Mouse (Mus musculus) liver, adult (tissue): ENCODE measurements around the gene Extl2.

Experiments used
- GATA4 ChIP-seq: IDR thresholded peaks from 2 replicates; pipeline ENCODE4 v1.6.1; 2014; ENCODE audit warnings: mild to moderate bottlenecking, low read length; ENCODE audit not compliant: insufficient replicate concordance

The Extl2 gene

DNA sequence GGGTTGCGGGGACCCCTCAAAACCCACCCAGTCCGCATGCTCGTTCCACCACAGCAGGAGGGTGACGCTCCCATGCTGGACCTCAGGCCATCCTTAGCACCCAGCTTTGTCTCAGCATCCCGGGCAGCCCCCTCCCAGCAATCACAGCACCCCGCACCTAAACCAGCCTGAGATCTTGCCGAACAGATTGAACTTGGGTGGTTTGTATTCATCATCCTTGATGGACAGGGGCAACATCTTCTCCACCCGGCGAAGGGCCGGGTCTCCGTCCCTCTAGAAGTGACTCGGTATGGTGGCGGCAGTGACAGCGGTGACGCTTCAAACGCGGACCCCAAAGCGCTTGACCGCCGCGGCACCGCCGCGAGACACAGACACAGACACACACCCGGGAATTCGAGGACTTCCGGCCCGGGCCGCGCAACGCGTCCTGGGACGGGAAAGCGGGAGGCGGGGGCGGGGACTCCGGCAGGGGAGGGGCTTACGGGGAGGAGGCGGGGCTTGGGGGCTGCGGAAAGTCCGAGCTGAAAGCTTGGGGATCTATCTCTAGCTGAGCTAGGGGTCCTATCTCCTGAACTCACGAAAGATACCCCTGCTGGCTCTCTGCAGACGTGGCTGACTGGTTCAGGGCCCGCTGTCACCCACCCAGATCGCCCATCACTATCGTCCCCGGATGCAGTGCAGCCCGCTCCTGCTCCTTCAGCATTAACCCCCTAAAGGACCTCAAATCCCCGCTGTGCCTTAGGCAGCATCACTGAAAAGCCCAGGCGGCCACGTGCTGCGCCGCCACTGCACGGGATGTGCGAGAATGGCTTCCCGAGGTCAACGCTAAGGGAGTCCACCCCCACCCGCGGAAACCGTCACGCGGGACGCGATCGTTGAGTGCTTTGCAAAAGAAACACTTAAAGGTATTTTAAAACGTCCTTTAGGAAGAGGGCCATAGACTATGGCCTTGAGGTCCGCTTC, at the start of gene Extl2, which contains the start of gene Slc30a7:
Gene Extl2 (plus strand): TSS at position 485 of the 963 bp plus-strand sequence.
Gene Slc30a7 (minus strand): TSS at position 429 of the 963 bp plus-strand sequence.
- no peak for TF ChIP-seq GATA4

DNA sequence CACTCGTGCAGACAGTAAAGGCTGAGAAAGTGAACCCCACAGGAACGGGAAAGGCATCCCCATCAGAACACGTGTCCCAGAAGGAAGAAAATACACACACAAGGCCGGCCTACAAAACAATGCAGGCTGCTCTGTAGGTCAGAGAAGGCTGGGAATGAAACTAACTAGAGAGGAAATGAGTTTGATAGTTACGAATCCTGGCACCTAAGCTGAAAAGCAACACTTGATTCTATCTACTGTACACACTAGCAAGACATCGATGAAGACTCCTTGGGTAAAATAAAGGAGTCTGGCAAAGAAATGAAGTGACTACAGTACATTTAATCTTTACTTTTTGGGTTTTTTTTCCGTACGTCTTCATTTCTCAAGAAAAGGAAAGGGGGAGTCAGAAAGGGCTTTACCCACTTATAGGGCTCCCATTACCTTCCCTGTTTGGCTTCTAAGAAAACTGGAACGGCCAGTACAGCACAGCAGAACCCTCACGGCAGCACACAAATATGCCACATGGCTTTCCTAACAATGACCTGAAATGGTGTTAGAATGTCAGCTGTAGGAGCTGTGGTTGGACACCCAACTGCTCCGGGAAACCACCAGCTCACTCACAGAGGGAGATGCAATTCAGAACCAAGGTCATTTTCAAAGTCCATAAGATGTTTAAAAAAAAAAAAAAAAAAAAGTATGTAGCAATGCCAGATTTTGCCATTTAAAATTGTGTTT, 45.8 kb upstream of the Extl2 start:
- TF ChIP-seq GATA4, result no peak

DNA sequence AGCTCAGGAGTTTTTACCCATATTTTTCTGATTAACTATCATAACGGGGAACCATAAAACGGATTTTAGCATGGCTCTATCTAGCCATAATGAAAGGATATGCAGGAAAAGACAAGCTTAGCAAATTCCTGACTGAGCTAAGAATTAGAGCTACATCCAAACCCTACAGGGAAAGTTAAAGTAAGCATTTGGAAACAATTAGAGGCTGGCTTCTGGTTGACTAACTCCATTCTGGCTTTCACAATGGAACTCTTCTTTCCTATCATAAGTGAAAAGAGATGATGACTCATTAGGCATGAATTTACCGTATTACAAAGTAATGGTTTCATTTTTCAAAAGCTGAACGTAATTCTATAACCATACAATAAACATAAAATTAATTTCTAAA, 45.2 kb upstream of the Extl2 start:
- no peak for TF ChIP-seq GATA4

DNA sequence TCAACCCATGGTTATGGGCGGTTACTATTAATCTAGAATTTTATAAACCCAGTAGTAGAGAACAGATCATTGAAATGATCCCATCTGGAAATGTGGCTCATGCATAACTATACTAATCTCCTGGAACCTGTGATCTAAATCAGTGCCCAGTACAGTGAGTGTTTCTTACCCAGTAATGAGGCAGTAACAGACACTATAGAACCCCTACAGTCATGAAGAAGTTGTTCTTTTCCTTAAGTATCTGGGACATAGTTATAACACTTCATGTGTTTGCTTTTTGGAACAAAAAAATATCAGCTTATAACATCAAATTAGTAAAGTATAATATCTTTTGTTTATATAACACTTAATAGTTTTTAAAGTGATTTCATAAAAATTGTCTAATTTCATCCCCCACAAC, 43.7 kb upstream of the Extl2 start:
- TF ChIP-seq GATA4, result no peak

DNA sequence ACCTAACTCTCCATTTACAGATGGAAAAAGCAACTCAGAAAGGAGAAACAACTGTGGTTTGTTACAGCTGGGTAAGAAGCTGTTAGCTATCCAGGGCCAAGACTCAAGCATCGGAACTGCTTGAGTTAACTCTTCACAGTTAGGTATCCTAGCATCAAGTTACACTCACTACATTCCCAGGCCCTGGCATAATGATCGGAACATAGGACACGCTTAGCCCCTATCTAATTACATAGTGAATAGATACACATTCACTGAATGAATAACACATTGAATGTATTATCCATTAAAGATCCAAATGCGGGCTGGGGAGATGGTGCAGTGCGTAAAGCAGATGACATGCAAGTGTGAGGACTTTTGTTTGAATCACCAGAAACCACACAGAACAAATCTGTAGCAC, 43.2 kb upstream of the Extl2 start:
- no peak for TF ChIP-seq GATA4

DNA sequence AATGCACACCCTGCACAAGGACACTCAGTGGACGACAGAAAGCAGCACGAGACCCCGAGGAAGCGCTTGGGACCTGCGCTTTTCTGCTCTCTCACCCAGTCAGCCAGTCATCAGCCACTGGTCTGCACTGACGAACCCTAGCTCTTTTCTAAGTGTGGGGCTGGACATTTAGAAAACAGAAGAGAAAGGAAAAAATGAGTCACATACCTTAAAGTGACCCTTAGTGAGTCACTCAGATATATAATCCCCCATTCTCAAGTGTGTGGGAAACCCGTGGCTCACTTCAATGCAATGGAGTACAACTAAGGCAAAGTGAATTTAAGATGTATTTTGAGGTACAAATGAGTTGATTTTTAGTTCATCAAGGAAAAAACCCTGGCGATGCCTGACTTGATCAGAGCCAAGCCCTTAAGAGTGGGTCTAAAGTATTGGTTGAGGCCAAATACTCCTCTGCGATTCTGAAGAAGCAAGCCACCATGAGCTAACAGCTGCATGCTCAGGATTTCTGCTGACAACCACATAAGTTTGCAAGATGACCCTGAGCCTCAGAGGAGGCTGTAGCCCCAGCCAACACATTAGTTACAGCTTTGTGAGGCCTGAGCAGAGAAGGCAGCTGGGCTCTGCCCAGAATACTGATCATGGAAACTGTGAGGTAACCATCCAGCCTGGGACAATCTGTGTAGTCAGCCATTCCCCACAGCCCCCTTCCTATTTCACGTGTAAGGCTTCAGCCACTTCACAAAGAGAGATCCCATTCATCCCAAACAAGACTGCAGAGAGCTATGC, 38.3 kb upstream of the Extl2 start:
- TF ChIP-seq GATA4, result no peak

DNA sequence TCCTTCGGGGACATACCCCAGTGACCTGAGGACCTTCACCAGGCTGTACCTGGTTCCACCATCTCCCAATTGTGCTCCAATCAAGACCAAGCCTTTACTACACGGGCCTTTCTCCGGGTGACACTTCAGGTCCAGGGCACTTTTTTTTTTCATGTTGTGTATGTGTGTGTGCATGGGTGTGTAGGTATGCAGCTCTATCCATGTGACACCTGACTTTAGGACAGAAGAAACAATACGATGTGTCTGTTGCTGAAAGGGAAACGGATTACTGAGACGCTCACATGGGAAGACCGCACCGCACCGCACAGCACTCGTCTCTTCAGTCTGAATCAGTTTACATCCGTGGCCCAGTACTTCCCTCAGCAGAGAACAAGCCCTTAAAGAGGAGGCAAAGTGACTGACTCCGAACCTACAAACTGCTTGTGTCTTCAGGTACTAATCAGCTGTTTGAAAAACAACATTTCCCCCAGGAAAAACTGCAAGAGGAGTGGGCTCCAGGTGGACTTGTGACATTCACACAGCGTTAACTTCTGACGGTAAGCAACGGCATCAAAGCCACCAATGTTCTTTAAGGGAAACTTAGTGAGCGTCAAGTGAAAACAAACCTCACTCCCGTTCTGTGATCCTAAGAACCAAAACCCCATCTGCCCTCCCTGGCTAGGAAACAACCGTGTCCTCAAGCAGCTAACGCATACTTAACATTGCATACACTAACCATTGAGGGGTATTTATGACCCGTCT, 36.0 kb upstream of the Extl2 start:
- no peak for TF ChIP-seq GATA4

DNA sequence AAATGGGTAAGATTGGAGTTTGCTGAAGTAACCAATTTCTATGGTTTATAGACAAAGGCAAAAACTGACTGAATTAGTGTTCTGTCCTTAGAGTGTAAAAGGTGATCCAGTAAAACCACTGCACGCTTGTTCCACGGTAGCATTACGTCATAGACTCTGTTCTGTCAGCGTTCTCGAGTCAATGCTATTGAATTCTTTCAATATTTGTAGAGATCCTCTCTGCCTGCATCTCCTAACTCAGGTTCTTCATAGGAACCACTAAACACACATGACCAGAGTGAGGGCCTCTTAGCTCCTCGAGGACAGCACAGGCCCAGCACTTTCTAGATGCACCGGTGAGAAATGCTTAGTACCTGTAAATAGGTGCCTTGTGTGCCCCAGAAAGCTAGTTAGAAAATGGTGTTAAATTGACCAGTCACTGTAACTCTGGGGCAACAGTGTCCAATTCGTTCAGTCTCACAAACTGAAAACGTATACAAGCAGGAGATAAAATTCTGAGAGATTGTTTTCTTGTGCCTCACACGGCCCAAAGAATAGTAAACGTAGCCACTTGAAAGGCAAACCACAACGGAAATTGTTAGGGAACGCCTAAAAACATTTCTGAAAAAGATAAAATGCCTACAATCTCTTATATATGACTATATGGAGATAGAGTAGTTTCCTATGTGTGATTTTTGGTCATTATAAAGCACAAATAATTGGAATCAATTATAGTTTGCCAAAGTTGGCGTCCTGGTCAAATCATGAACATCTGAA, 35.2 kb upstream of the Extl2 start:
- no peak for TF ChIP-seq GATA4

DNA sequence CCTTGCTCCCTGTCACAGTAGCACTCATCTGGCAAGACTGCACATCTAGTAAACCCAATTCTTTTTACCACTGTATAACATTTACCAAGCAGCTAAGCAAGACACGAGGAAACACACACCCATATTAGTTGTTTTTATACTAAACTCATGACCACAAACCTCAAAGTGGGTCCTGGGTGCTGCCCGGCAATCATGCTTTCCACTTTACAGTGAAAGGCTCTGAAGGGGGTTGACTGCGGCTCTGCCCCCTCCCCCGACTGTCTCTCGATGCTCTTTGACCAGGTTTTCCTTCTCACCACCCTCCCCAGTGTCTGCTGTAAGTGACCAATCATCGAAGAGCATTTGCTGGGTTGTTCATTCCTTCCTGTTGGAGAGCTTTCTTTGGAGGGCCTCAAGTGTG, 33.0 kb upstream of the Extl2 start:
- TF ChIP-seq GATA4, result no peak

DNA sequence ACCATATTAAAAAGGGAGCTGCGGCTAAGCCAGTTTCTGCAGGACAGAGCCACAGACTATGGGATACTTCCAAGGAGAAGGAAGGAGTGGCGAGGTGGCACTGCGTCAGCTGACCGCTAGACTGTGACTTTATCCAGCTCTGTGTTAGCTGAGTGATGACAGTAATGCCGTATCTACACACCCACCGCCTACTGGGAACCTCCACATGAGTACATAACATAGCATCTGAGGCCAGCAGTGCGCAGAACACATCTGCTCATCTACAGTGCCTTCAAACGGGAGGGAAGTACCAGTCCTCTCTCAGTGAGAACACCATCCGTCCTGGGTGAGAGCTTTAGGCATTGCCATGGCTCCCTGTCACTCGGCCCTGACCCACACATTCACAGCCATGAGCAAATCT, 32.3 kb upstream of the Extl2 start:
- no peak for TF ChIP-seq GATA4

DNA sequence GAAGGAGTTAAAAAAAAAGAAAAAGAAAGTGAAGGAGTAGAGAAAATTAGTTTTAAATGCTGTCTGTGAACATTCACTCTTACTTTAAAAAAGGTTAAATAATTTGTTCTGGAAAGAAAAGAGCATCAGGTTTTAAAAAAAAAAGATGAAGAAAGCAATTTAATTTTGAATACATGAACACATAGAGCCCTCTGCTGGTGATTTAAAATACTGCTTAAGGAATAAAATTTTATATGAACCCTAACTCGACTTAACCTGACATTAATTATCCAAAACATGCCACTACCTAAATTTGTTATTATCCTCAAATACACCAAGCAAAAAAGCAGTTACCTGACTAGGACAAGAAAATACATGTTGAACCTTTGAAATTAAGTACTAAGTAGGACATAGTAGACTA, 28.3 kb upstream of the Extl2 start:
- no peak for TF ChIP-seq GATA4

DNA sequence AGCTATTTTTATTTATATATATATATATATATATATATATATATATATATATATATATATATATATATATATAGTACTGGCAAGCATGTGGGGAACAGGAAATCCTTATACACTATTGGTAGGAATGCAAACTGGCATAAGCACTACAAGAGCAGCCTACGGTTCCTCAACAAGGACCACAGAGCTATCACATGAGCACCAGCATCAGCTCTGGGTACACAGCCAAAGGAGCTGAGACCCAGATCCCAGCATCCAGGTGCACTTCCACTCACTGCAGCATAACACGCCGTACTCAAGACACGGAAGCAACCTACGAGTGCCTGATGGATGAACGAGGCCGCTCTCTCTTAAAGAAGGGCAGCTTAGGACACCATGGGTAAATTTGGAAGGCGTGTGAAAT, 24.0 kb upstream of the Extl2 start:
- no peak for TF ChIP-seq GATA4

DNA sequence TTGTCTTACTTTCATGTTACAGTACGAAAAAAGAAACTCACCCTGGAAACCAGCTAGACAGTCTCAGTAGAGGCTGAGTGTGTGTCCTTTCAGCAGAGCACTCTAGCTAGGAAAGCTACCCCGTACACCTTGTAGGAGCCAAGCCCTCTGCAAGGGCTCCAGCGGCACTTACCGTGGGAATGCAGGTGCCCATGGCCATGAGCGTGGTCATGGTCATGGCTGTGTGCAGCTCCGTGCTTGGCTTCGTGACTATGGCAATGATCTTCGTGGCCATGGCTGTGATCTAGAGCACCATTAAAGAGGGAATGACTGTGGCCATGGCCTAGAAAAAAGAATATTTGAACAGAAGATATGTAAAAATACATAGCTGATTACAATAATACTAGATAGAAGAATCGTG, 22.6 kb upstream of the Extl2 start:
- TF ChIP-seq GATA4, result no peak

DNA sequence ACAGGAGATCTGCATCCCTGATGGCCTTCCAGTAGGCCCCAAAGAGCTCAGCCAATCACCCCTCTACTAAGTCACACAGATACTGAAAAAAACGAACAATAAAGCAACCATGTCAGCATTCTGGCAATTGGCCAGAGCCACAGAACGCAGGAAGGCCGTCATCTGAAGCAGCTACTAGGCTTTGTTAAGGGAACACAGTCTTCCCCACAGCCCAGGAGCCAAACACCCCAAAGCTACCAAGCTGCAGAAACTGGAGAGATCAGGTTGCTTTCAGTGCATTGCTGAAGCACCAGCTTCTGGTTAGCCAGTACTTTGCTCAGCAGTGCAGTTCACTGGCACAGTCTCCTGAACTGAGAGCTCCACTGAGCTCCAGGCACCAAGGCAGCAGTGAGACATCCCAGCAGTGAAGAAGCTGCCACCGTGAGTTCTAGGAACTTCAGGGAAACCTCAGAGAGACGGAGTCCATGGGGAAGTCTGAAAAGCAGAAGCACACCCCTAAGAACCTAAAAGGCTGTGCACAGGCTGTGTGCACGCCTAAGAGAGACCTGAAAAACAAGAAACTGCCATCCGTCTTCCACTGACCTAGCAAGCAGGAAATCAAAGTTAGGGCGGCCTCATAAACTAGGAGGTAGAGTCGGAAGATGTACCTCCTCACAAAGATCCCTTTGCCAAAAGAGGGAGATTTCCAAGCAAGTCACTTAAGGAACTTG, 21.9 kb upstream of the Extl2 start:
- no peak for TF ChIP-seq GATA4

DNA sequence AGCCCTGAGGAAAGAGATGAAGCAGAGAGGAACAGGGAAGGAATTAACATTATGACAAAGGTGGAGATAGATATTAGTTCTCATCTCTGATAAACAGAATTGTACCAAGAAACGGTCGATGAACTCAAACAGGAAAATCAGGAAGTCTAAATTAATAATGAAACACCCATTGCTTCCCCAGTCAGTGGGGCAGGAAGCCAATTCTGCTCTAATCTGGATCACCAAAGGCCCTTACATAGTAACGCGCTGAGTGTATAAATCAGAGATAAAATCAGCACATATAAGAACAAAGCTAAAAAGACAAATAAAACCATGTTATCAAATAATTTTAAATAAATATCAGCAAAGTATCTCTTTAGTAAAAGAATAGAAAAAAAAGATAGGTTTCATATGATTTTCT, 15.2 kb upstream of the Extl2 start:
- no peak for TF ChIP-seq GATA4
